Mouse (Mus musculus) forebrain, embryonic 12.5 days (tissue): ENCODE results near the gene 2310022A10Rik. TPM values are rescaled to one million over a fixed set of nuclear protein-coding genes. Genes with fewer than 3 reads are reported as not detected.

Experiments
- polyA plus RNA-seq: library from polyadenylated mRNA; unstranded; fragments of >200 nt; fragmentation: Nextera tagmentation; extraction: Ambion mirVana; gene quantifications from 2 replicates; pipeline ENCODE4 v1.2.1, GENCODE M21; 2016

2310022A10Rik gene
- polyA plus RNA-seq, 1 experiment from 2014 or later = 38.7 TPM

Other genes starting within 250 kb of the 2310022A10Rik start
- 12.4 and 16.5 TPM in 2 replicates for gene Ltbp4, start 215.5 kb upstream of the 2310022A10Rik start, polyA plus RNA-seq
- 77.1 and 81.2 TPM in 2 replicates for gene Shkbp1, start 197.2 kb upstream of the 2310022A10Rik start, polyA plus RNA-seq
- 1.5 TPM in 1 of 2 replicates, not detected in the other for gene Gm20479, start 195.8 kb upstream of the 2310022A10Rik start, polyA plus RNA-seq
- 0.47 and 1.3 TPM in 2 replicates for gene Sptbn4, start 105.5 kb upstream of the 2310022A10Rik start, polyA plus RNA-seq
- gene Blvrb, start 105.3 kb upstream of the 2310022A10Rik start, polyA plus RNA-seq = 18.1 and 22.2 TPM in 2 replicates
- 20.0 and 21.9 TPM in 2 replicates for gene Sertad3, start 79.5 kb upstream of the 2310022A10Rik start, polyA plus RNA-seq
- gene Sertad1, start 66.3 kb upstream of the 2310022A10Rik start, polyA plus RNA-seq = 12.9 and 13.1 TPM in 2 replicates
- gene Prx, start 53.9 kb upstream of the 2310022A10Rik start, polyA plus RNA-seq = 2.9 and 3.5 TPM in 2 replicates
- gene Hipk4, start 30.0 kb upstream of the 2310022A10Rik start, polyA plus RNA-seq = 0.26 and 0.57 TPM in 2 replicates
- gene Pld3, start within 50 bp of the 2310022A10Rik start, polyA plus RNA-seq = 58.1 and 58.2 TPM in 2 replicates
- 81.2 and 84.6 TPM in 2 replicates for gene Akt2, start 38.3 kb downstream of the 2310022A10Rik start, polyA plus RNA-seq
- gene Ttc9b, start 100.7 kb downstream of the 2310022A10Rik start, polyA plus RNA-seq = 21.4 and 24.8 TPM in 2 replicates
- 15.4 and 16.2 TPM in 2 replicates for gene Map3k10, start 121.4 kb downstream of the 2310022A10Rik start, polyA plus RNA-seq
- gene Zfp607b, start 136.1 kb downstream of the 2310022A10Rik start, polyA plus RNA-seq = 9.6 and 10.1 TPM in 2 replicates
- 108 and 118 TPM in 2 replicates for gene Zfp60, start 178.2 kb downstream of the 2310022A10Rik start, polyA plus RNA-seq